Mouse (Mus musculus): Measurements from ENCODE around the gene Vmn2r110. TPM values are rescaled to one million over a fixed set of nuclear protein-coding genes. Genes with fewer than 3 reads are reported as not detected.

The Vmn2r110 gene
- not detected for total RNA-seq (2022)

DNA sequence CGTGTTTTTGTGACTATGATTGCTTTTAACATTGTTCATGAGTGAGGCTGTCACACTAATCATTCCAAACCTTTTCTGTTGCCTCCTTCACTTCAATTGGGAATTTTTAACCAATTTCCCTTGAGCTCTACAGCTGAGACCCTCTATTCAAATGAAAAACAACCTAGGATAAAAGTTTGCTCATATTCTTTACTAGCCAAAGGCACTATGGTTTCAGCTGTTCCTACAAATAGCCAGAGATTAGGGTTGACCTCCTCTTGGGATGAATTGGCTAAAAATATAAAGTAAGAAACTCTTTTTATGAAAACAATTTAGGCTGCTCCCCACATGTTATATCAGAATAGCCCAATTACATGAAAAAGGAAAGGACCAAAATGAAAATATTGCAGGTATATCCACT lies at the start of gene Vmn2r110:
TSS of gene Vmn2r110 (minus strand) at position 101 of the 400 bp plus-strand sequence.
- DNase-seq = no peak

DNA sequence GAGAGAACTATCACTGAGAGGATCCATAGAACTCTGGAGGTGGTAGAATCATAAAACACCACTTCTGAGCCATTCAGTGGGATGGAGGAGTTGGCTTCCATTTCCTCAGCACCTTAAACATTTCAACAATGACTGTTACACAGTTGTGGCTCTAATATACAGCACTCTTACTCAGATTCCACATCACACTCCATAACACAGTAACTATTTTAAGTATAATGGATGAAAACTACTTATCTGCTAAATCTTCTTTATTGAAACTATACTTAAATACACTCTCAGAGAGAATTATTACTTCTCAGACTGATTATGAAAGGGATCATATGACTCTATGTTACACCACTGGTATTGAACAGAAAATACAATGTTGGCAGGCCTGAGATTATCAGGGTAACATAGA lies 28.6 kb upstream of the Vmn2r110 start, which contains the start of gene Fpr-rs3:
TSS of gene Fpr-rs3 (minus strand) at position 101 of the 400 bp plus-strand sequence.
- DNase-seq = no peak

DNA sequence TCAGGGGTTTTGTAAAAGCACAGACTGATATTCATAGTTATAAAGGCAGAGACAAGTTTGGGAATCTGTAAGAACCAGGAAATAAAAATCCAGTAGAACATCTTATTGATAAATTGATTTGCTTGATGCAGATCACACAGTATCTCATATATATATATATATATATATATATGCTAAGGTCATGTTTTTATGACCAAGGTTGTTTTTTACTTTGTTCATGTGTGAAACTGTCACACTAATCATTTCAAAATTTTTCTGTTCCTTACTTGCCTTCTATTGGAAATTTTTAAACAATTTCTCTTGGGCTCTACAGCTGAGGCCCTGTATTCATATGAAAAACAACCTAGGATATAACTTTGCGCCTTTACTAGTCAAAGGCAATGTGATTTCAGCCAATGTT lies 31.6 kb downstream of the Vmn2r110 start, which contains the start of gene Vmn2r109:
TSS of gene Vmn2r109 (minus strand) at position 101 of the 400 bp plus-strand sequence.
- no peak for DNase-seq

Other genes starting within 250 kb of the Vmn2r110 start
- not detected for gene Vmn1r224, start 182.3 kb downstream of the Vmn2r110 start, total RNA-seq (2022)
- not detected for gene Vmn2r108, start 115.1 kb downstream of the Vmn2r110 start, total RNA-seq (2022)
- not detected for gene Vmn1r225, start 98.3 kb downstream of the Vmn2r110 start, total RNA-seq (2022)
- not detected for gene Vmn2r109, start 31.7 kb downstream of the Vmn2r110 start, total RNA-seq (2022)
- not detected for gene Fpr-rs3, start 28.5 kb upstream of the Vmn2r110 start, total RNA-seq (2022)
- gene Vmn1r226, start 86.4 kb upstream of the Vmn2r110 start, total RNA-seq (2022) = not detected
- not detected for gene Vmn1r227, start 133.4 kb upstream of the Vmn2r110 start, total RNA-seq (2022)
- gene Vmn1r228, start 189.7 kb upstream of the Vmn2r110 start, total RNA-seq (2022) = not detected
- gene Vmn1r229, start 215.1 kb upstream of the Vmn2r110 start, total RNA-seq (2022) = under 1 TPM in 1 of 4 experiments, not detected in 3; 0.03 TPM
- gene Vmn1r230, start 244.0 kb upstream of the Vmn2r110 start, total RNA-seq (2022) = not detected